Mouse (Mus musculus) CD8-positive naive resting alpha-beta T cell, adult 2 months (primary cell): Measurements from ENCODE around the gene Mnx1.

Source experiments
- DNase-seq, 2 experiments: peaks; one replicate each; pipeline ENCODE4 v3.0.0; 2022; ENCODE audit warnings: low read depth in 2 of 2, low spot score in 2 of 2

Gene Mnx1

DNA sequence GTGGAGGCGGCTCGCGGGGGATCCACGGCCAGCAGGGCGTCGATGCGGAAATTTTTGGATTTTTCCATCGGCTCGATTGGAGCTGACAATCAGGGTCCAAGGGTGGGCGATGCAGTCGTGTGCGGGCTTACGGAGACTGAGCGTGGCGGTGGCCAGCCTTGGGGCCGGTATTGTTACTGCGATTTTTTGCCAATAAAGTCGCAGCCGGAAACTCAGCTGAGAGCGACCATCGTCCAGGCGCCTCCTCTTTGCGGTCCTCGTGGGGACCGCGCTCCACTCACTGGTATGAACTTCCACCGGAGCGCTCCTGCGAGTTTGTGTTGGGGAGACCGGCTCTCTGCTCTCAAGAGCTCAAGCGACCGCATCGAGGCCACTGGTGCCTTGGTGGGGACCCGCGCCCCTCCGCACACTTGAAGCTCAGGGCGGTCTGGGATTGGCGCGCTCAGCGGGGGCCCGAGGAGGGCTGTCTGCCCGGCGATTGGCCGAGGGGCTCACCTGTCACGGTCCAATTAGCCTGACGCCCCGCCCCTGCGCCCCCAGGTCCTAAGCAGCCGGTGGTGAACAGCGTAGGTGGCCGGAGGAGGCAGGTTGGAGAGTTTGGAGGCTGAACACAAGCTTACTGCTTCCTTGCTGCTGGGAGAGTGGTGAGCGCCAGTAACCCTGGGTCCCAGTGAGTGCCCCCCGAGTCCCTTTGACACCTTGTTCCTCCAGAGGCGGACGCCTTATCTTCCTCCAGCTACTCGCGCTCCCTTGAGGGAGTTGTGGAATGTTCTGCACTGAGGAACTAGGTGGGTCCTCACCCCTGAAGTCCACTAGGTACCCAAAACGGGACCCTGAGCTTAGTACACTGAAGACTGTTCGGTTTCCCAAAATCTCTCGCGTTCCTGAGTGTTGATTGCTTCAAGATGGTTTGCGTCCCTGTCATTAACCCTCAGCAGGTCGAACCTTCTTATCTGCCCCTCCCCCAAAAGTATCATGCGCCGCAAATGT lies at the start of gene Mnx1:
Mnx1 (minus strand) TSS at position 263 of the 990 bp plus-strand sequence.
- DNase-seq, result no peak

DNA sequence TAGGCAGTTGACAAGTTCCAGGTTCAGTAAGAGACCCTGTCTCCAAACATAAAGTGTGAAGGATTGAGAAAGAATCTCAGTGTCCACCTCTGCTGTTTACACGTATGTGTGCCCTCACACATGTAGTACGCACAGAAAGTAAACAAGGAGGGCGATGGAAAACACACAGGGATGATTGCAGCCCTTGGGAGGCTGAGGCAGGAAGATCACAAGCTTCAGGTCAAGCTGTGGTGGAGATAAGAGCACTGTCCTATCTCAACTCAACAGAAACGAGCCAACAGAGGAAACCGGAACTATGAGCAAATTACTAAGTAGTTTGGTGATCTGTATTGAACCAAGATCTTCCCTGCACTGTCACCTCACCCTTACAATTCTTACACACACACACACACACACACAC lies 38.2 kb upstream of the Mnx1 start:
- DNase-seq, result no peak

GRCm38 (mm10) chr5:29515888-29516287 lies 37.6 kb upstream of the Mnx1 start:
- no peak for DNase-seq

DNA sequence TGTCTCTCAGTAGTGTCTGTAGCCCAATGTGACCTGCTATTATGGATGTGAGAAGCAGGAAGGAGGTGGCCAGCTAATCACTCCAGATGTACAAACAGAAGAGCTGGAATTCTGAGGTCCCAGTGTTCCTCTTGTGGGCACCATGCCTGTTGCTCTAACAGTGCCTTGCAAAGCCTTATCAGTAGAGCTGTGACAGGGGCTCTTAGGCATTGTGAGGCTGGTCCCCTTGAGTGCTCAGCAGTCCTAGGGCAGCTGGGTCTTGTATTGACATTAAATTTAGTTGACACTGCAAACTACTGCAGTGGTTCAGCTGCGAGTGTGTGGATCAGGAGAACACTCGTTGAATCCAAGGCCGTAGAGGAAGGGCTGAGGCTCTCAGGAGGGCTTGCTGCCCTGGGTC lies 28.7 kb upstream of the Mnx1 start:
- no peak for DNase-seq

DNA sequence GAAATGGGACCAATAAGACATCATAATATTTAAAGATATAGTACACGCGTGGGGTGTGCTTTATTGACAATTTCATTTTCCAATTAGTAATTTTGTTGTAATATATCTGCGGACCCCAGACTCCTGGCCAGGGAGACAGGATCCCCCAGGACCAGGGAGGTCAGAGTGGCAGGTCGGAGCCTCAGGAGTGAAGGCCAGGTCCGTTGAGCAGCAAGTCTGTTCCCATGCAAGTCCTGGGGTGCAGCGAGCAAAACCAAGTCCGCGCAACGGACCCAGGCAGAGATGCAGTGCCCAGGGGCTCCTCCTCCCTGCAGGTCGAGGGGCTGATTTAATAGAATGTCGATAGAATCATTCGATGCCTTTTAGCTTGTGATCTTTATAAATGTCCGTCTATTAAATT lies 9.1 kb upstream of the Mnx1 start:
- no peak for DNase-seq

GRCm38 (mm10) chr5:29485941-29486320 lies 7.7 kb upstream of the Mnx1 start:
- DNase-seq, result no peak

DNA sequence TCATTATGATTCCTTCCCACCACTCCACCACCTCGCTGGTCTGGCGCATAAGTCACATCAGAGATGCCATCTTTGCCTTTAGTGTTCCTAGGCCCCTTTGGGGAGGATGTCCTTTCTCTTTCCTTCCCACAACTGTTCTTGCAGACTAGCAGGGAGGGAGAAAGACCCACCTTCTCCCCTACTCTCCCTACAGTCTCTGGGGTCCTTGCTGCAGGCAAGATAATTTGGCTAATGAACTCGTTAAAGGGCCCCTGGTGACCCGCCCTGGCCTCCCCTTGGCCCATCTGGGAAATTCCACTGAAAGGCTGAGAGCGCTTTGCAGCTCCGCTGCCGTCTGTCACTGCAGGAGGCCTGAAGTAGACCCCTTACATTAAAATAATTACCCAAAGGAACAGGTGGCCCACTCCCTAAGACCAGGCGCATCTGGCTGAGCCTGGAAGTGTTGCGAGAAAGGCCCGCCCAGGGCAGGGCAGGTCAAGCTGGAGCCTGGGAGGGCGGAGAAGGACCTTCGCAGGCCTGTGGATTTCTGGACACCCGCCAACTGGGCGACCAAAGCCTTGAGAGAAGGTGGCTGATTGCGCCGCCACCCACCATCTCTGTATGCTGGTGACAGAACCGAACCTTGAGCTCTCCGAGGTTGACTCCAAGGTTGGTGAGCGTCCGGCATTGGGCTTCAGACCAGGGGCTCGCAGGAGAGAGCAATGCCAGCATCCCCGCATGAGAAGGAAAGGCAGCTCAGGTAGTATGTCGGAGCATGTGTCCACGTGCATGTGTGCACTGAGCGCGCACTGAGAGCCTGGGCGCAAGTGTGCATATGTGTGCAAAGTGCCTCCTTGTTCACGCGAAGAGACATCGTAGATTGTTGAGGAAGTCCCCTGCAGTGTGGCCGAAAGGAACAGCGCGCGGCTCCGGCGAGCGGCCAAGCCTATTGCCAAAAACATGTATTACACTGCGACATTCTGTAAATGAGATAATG lies 7.0 kb upstream of the Mnx1 start:
- no peak for DNase-seq

- no peak for DNase-seq
Measured at GRCm38 (mm10) chr5:29483801-29484200, 5.5 kb upstream of the Mnx1 start.

GRCm38 (mm10) chr5:29479198-29479593 lies 926 bp upstream of the Mnx1 start:
- no peak for DNase-seq

- no peak for DNase-seq
Measured at GRCm38 (mm10) chr5:29477474-29478207, 629 bp downstream of the Mnx1 start.

GRCm38 (mm10) chr5:29476021-29476420 lies 2.2 kb downstream of the Mnx1 start:
- DNase-seq, result no peak

DNA sequence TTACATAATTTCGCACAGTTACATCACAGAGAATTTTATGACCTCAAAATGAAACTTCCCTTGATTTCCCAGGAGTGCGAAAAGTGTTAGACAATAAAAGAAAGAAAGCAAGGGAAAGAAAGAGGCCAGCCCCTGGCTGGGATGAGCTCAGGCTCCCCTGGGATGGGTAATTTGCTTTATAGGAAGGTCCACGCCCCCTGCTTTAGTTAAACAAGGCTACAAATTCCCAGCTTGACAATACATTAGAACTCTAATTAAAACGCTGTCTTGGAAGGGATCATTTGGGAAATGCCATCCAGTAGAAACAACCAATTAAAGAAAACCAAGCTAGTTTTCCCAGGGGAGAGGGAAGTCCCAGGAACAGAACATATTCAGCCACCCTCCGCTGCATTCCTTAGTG lies 2.7 kb downstream of the Mnx1 start:
- no peak for DNase-seq

DNA sequence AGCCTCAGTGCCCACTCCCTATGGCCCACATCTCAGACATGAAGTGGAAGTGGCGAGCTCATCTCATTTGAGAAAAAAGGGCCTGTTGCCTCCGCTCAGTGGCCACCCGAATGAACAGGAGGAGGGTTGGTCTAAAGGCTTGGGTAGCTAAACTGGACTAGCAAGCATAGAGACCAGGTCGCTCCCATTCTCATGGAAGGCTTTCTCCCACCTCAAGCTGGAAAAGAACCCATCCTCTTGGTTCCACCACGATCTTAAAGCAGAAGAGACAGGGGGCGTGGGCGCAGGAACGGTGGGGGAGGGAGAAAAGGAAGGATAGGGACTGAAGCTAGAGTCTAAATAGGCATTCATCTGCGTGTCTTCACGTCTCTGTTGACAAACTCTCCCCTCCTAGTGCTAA lies 3.2 kb downstream of the Mnx1 start:
- DNase-seq, result no peak

- DNase-seq, result no peak
Measured at GRCm38 (mm10) chr5:29474246-29474960, 3.9 kb downstream of the Mnx1 start.

DNA sequence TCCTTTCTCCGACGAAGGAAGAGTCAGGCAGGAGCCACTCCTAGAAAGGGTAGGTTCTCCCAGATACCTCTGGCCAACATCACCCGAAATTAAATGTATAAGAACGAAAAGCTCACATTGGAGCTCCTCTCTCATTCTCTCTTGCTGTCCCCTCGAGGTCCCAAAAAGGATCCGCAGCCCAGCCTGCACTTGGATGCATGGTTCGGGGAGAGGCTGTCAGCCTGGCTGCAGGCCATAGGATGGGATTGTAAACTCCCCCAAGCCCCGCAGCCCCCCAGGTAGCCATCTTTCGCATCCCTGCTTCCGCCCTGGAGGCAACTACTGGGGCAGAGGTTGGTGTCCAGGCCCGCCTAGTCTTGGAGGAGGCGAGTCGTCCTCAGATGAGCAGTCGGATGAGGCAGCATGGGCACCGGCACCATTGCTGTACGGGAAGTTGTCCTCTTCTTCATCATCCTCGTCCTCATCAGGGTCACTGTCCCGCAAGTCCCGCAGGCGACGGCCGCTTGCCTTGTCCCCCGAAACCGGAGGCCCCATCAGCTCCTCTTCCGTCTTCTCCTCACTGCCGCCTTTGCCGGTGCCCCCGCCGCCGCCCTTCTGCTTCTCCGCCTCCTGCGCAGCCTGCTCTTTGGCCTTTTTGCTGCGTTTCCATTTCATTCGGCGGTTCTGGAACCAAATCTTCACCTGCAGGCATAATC lies 4.6 kb downstream of the Mnx1 start:
- DNase-seq, result no peak

DNA sequence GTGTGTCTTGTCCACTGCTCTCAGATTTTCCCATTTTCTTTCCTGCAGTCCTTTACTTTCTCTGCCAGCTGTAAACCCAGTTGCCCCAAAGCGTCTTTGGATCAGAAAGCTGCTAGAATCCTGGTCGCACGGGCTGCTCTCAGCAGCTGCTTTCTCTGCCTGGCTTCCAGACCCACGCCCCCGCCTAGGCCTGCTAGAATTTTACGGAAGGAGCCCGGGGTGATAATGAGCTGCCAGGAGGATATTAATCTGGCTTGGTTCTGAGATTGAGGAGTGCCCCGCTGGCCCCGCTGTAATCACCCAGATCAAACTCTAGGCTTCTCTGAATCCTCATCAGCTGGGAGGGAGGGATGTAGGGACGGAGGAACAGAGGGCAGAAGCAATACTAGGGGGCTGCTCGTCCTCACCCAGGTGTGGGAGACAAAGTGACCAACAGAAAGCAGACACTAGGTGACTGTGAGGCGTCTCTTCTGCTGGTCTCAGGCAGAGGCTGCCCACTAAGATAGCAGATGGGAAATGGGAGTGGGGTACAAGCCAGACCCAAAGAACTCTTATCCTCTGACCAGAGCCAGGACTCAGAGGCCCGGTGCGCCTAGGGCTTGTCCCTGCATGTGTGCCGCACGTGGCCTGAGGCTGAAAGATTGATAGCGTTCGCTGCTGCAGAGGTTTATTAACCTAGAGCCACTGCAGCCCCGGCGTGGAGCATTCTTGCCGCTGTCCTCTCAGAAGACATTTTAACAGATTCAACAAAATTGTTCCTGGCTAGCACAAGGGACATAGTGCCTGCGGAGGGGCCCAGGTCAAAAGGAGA lies 6.2 kb downstream of the Mnx1 start:
- no peak for DNase-seq

- DNase-seq, result no peak
Measured at GRCm38 (mm10) chr5:29471396-29471795, 6.9 kb downstream of the Mnx1 start.

- no peak for DNase-seq
Measured at GRCm38 (mm10) chr5:29470851-29471394, 7.3 kb downstream of the Mnx1 start.

GRCm38 (mm10) chr5:29470271-29470670 lies 8.0 kb downstream of the Mnx1 start:
- DNase-seq, result no peak
